Mouse (Mus musculus) testis, adult 2 months (tissue): ENCODE data around the gene Inafm2. TPM values are rescaled to one million over a fixed set of nuclear protein-coding genes. Genes with fewer than 3 reads are reported as not detected.
A peak's percentile ranks its signal among the peaks of the same experiment; 100 is the strongest.

Experiments
- H3K27ac ChIP-seq: fragments of 200-500 bp; 2 replicates; pipeline ENCODE4 v1.5.1; 2012; ENCODE audit warnings: low read depth, low read length; ENCODE audit not compliant: control insufficient read depth, insufficient read depth
- H3K27me3 ChIP-seq: fragments of 200-500 bp; 2 replicates; pipeline ENCODE4 v1.6.1; 2012; ENCODE audit warnings: mild to moderate bottlenecking, low read length, moderate library complexity; ENCODE audit not compliant: control insufficient read depth, insufficient read depth
- H3K36me3 ChIP-seq: fragments of 200-500 bp; 2 replicates; pipeline ENCODE4 v1.6.1; 2012; ENCODE audit warnings: mild to moderate bottlenecking, low read length; ENCODE audit not compliant: control insufficient read depth, insufficient read depth
- H3K4me1 ChIP-seq: fragments of 200-500 bp; 2 replicates; pipeline ENCODE4 v1.6.1; 2012; ENCODE audit warnings: low read length; ENCODE audit not compliant: control insufficient read depth, insufficient read depth
- H3K4me3 ChIP-seq: fragments of 200-500 bp; 2 replicates; pipeline ENCODE4 v1.5.1; 2012; ENCODE audit warnings: low read depth, mild to moderate bottlenecking, low read length, moderate library complexity, mixed read lengths; ENCODE audit not compliant: control insufficient read depth
- CTCF ChIP-seq: fragments of 200-500 bp; IDR thresholded peaks from 2 replicates; pipeline ENCODE4 v1.5.1; 2012; ENCODE audit warnings: low read depth, mild to moderate bottlenecking, inconsistent platforms, low read length, moderate library complexity; ENCODE audit not compliant: control insufficient read depth, insufficient read depth, insufficient replicate concordance
- POLR2A ChIP-seq: fragments of 200-500 bp; IDR thresholded peaks from 2 replicates; pipeline ENCODE4 v1.6.1; 2012; ENCODE audit warnings: low read depth, mild to moderate bottlenecking, inconsistent platforms, low read length, moderate library complexity; ENCODE audit not compliant: control insufficient read depth
- polyA plus RNA-seq: library from polyadenylated mRNA; depleted of rRNA; stranded (reverse); fragments of >200 nt; gene quantifications from 2 replicates; pipeline ENCODE4 v1.2.3, GENCODE M21; 2012

The Inafm2 gene
- polyA plus RNA-seq, 1 experiment, result 12.6 TPM

DNA sequence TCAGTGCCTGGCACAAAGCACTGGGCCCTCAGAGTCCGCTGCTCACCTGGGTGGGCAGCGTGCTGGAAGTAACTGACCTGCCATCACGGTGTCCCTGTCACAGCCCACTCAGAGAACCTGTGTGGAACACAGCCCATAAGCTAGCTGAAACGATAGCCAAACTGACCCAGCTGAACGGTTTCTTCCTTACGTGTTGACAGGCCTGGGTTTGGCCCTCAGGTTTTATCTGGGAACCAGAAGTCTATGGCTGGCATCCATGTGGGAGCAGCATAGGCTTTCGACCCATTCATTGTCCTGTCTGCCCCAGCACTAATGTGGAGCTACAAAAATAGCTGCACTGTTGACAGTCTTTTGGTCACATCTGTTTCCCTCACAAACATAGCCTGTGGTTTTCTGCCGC, 4.9 kb downstream of the Inafm2 start:
- Histone ChIP-seq H3K36me3 (no peaks in the 10 kb centered on the region; the same call in 1 of the 2 replicates), H3K27me3 (no peaks in the 10 kb centered on the region), H3K27ac (peak overlapping the region; percentile 66; the same call in 1 of the 2 replicates), H3K4me3 (no peak overlapping the region), H3K4me1 (peaks cover 8% of the 10 kb centered on the region)
- no peak for TF ChIP-seq POLR2A
- no peak for TF ChIP-seq CTCF

DNA sequence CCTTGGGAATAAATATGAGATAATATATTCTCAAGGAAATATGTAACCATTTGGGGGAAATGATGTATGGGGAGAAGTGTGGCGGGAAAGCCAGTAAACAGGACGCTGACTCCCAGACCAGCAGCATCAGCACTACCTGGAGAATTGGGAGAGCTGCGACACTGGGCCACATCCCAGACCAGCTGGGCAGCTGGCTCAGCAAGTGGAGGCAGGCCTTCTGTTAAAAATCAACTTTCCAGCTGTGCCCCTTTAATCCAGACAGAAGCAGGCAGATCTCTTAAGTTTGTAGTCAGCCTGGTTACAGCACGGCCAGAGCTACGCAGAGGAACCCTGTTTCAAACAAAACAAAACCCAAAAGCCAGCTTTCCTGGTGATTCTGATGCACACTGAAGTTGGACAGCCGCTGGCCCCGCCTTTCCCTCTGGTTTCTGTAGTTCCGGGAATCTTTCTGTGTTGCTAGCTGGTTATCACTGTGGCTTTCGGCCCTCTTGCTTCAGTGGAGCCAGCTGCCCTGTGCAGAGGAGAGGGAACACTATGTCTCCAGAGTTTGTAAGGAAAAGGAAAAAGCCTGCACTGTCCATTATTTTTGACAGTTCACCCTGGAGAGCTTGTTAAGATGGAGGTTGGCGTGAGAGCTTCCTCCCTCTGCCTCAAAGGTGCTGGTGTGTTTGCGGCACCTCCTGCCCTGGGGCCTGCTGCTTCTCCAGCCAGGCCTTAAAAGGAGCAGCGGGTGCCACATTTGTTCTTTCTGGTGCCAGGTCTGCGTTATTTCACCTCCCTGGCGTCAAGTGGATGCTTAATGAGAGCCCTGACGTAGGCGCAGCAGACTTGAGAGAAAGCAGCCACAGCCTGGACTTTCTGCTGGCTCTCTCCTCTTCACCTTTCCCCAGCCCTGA, 6.6 kb downstream of the Inafm2 start:
- Histone ChIP-seq H3K27ac (peak overlapping the region; percentile 76), H3K36me3 (no peaks in the 10 kb centered on the region; the same call in 1 of the 2 replicates), H3K4me3 (no peak overlapping the region), H3K4me1 (peaks cover 3% of the 10 kb centered on the region), H3K27me3 (no peaks in the 10 kb centered on the region)
- TF ChIP-seq CTCF, result no peak
- no peak for TF ChIP-seq POLR2A

DNA sequence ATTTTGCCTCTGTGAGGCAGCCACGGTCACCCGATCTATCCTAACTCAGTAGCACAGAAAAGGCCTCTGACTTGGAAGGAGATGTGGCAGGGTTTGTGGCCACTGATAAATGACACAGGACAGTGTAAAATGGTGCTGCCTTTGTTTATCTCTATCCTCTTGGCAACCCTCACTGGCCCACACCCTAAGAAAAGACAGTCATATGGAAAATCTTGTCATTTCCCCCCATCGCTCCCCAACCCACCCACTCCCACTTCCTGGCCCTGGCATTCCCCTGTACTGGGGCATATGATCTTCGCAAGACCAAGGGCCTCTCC, 7.2 kb downstream of the Inafm2 start:
- Histone ChIP-seq H3K4me3 (no peak overlapping the region), H3K36me3 (no peaks in the 10 kb centered on the region; the same call in 1 of the 2 replicates), H3K4me1 (peaks cover 3% of the 10 kb centered on the region; the same call in 1 of the 2 replicates), H3K27me3 (no peaks in the 10 kb centered on the region), H3K27ac (peak overlapping the region; percentile 56; the same call in 1 of the 2 replicates)
- TF ChIP-seq POLR2A (no peak), CTCF (no peak)

DNA sequence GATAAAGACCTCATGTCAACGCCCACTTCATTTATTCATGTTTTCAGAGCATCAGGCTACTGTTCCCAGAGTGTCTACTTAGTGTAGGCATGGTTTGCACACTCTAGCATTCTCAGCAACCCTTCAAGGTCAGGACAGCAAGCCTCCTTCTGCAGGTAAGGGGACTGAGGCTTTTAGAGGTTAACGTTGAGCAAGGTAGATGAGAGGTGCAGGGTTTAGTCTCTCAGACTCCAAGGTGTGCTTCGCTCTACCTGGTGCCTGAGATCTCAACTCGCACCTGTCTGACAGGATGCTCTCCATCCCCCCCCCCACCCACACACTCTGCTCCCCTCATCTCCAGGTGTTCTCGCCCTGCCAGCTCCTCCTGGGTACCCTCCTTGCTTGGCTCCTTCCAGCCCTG, 8.6 kb downstream of the Inafm2 start:
- Histone ChIP-seq H3K4me1 (peaks cover 3% of the 10 kb centered on the region; the same call in 1 of the 2 replicates), H3K27me3 (no peaks in the 10 kb centered on the region)
- TF ChIP-seq CTCF (no peak), POLR2A (no peak)

GRCm38 (mm10) chr2:118755407-118755806, 9.8 kb downstream of the Inafm2 start:
- Histone ChIP-seq H3K36me3 (no peaks in the 10 kb centered on the region; the same call in 1 of the 2 replicates), H3K4me3 (no peak overlapping the region), H3K27ac (no peak overlapping the region), H3K4me1 (peaks cover under 1% of the 10 kb centered on the region; the same call in 1 of the 2 replicates), H3K27me3 (no peaks in the 10 kb centered on the region)
- TF ChIP-seq POLR2A (no peak), CTCF (no peak)

More for the DNA sequence above, 8.6 kb downstream of the Inafm2 start:
- Histone ChIP-seq H3K27ac (no peak overlapping the region), H3K4me3 (no peak overlapping the region), H3K36me3 (no peaks in the 10 kb centered on the region; the same call in 1 of the 2 replicates)

- no peaks in the 10 kb centered on the region for H3K27me3 ChIP-seq
- H3K36me3 ChIP-seq, result no peaks in the 10 kb centered on the region; the same call in 1 of the 2 replicates
- H3K4me1 ChIP-seq, result no peaks in the 10 kb centered on the region; the same call in 1 of the 2 replicates
- no peak overlapping the region for H3K4me3 ChIP-seq
- no peak overlapping the region for H3K27ac ChIP-seq
- TF ChIP-seq POLR2A (no peak), CTCF (no peak)
Observed at GRCm38 (mm10) chr2:118756103-118756502, 10.5 kb downstream of the Inafm2 start.

DNA sequence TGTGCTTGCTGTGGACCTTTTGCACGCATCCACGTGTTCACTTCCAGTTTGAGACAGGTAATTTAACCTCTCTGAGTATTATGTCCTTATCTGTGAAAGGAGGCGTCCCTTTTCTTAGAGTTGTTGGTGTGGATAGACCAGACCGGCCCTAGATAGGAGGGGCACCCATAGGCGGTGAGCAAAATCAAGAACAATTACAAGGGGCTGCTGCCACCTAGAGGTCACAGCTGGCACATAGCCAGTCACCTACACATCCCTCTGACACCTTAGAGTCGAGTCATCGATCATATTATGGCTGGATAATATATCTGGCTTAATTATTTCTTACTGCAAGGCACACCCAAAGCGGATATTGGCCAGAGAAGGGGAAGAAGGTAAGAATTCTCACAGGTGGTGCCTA, 14.3 kb downstream of the Inafm2 start:
- Histone ChIP-seq H3K27ac (no peak overlapping the region), H3K27me3 (no peaks in the 10 kb centered on the region), H3K4me1 (peaks cover 20% of the 10 kb centered on the region), H3K4me3 (no peak overlapping the region), H3K36me3 (no peaks in the 10 kb centered on the region)
- TF ChIP-seq POLR2A, result no peak
- TF ChIP-seq CTCF, result peak; percentile 19; the same call in 1 of the 2 replicates
